Mouse (Mus musculus) cerebellum, postnatal 14 days (tissue): ENCODE measurements at regions not wholly inside any gene's neighbourhood (a gene's known extent, or its start where the extent isn't known, plus 50 kb on each side); places are given as distances from the start of the nearest gene placed in this dataset.
"Not testable (repeated sequence)": the region's sequence is repeated elsewhere in the genome, so short reads cannot be mapped to it uniquely, and the experiment has no call there.

Experiments used
- DNase-seq, 2 experiments: peaks; one replicate each; pipeline ENCODE4 v3.0.0; 2021; ENCODE audit warnings: mixed read lengths in 2 of 2

GRCm38 (mm10) chr7:122820587-122821535 is 144.6 kb upstream of the Rbbp6 start:
- no peak for DNase-seq

GRCm38 (mm10) chr7:122823429-122823828 is 142.1 kb upstream of the Rbbp6 start:
- DNase-seq: no peak

GRCm38 (mm10) chr7:122839091-122839490 is 126.4 kb upstream of the Rbbp6 start:
- DNase-seq: no peak

- DNase-seq: no peak
Observed at GRCm38 (mm10) chr7:122844831-122845230, 120.7 kb upstream of the Rbbp6 start.

DNA sequence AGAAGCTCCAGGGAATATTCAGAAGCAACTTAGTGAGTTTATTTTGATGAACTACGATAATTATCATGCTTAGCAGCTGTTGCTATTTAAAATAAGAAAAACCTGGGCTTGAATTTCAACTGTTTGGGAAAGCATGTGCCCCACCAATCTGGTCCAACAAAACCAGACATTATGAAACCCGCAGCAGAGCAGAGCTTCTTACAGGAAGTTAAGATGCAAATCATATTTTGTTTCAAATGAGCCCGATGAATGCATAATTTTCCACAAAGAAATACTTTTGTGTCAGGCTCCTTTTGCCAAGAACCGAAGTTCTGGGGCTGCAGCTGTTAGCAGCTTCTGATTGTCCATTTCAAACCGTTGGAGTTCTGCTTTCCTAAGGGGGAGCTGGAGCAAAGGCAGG is 118.1 kb upstream of the Rbbp6 start:
- no peak for DNase-seq

DNA sequence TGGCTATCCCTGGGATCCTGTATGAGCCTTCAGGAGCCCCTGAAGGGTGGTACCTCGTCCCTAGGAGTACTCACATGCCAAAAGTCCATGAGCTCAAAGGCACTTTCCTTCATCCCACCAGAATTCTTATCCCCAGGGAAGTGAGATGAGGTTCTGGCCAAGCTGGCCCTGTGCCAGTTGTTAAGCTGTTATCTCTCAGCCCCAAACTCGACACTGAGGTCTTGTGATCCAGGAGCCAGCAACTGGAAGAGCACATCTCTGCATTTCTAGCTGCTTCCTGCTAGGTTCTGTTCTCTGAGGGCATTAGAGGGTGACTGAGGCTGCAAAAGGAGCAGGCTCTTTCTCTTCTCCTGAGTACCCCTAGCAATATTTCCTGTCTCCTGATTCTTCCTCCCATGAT is 92.1 kb upstream of the Rbbp6 start:
- DNase-seq: peak; percentile 1 to 6

GRCm38 (mm10) chr7:122876286-122876685 is 89.2 kb upstream of the Rbbp6 start:
- no peak for DNase-seq

- DNase-seq: not testable (repeated sequence)
Observed at GRCm38 (mm10) chr7:122881890-122882500, 83.5 kb upstream of the Rbbp6 start.

GRCm38 (mm10) chr7:122886737-122887136 is 78.7 kb upstream of the Rbbp6 start:
- no peak for DNase-seq

- no peak for DNase-seq
Observed at GRCm38 (mm10) chr7:122897148-122897547, 68.3 kb upstream of the Rbbp6 start.

GRCm38 (mm10) chr7:122906056-122906455 is 59.4 kb upstream of the Rbbp6 start:
- DNase-seq: no peak

DNA sequence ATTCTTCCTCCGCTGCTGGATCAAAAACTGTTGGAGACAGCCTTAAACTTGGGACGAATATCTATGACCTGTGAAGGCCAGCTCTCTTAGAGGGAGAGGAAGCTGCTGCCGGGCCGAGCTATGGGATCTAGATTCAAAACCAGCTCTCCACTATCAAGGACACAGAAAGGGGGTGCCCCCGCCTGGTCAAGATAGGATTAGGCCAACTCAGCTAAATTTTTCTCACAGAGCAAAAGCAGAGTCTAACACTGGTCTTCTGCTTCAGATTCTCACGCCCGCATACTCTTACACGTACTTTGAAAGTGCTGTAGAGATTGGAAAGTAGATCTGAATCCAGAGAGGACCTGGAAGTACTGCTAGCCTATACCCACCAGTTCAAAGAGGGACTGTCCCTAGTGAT is 56.2 kb upstream of the Rbbp6 start:
- peak; percentile 10 to 21 for DNase-seq
